Mouse (Mus musculus): Measurements from ENCODE around the gene Tmem116. TPM values are rescaled to one million over a fixed set of nuclear protein-coding genes. Genes with fewer than 3 reads are reported as not detected.

Tmem116 gene
- total and polyA plus RNA-seq, 2 experiments from 2014 or later = 0.66 to 2.5 TPM

GRCm38 (mm10) chr5:121547084-121547483 lies 95.4 kb downstream of the Tmem116 start:
- Histone ChIP-seq H3K4me1 (ENCODE audit: insufficient read depth, low read length) (peaks cover 12% of the 10 kb centered on the region), H3K9ac (replicated peaks; ENCODE audit: low read length, poor library complexity, severe bottlenecking) (no peak overlapping the region), H3K27me3 (ENCODE audit: insufficient read depth, low read length) (no peaks in the 10 kb centered on the region), H3K9me3 (ENCODE audit: low read length) (no peaks in the 10 kb centered on the region), H3K4me2 (ENCODE audit: low read depth, low read length, poor library complexity, severe bottlenecking) (no peak overlapping the region), H3K4me3 (ENCODE audit: low read depth, low read length) (no peak overlapping the region; the same call in 1 of the 2 replicates), H3K36me3 (ENCODE audit: insufficient read depth, low read length) (no peaks in the 10 kb centered on the region), H3K27ac (ENCODE audit: low read depth, low read length) (no peak overlapping the region)
- DNase-seq (ENCODE audit: low spot score) (no peak), ATAC-seq (ENCODE audit: low FRiP score) (no peak)
- WGBS = 93% methylated on average over 3 of the region's 3 CpGs
- TF ChIP-seq CTCF (IDR thresholded peaks at IDR 0.05) = no peak

GRCm38 (mm10) chr5:121549196-121549595 lies 97.5 kb downstream of the Tmem116 start:
- WGBS = 86% methylated on average over 7 of the region's 7 CpGs

GRCm38 (mm10) chr5:121562436-121562835 lies 110.7 kb downstream of the Tmem116 start:
- Histone ChIP-seq H3K4me3 (ENCODE audit: low read depth, low read length) (no peak overlapping the region), H3K4me1 (ENCODE audit: insufficient read depth, low read length) (no peaks in the 10 kb centered on the region), H3K9me3 (ENCODE audit: low read length) (no peaks in the 10 kb centered on the region), H3K9ac (replicated peaks; ENCODE audit: low read length, poor library complexity, severe bottlenecking) (no peak overlapping the region), H3K36me3 (ENCODE audit: insufficient read depth, low read length) (no peaks in the 10 kb centered on the region), H3K4me2 (ENCODE audit: low read depth, low read length, poor library complexity, severe bottlenecking) (no peak overlapping the region), H3K27ac (ENCODE audit: low read depth, low read length) (no peak overlapping the region), H3K27me3 (ENCODE audit: insufficient read depth, low read length) (no peaks in the 10 kb centered on the region)
- no peak for DNase-seq (ENCODE audit: low spot score)
- 91% methylated on average over 3 of the region's 3 CpGs for WGBS
- no peak for TF ChIP-seq CTCF (IDR thresholded peaks at IDR 0.05)
- ATAC-seq (ENCODE audit: low FRiP score) = no peak

More at GRCm38 (mm10) chr5:121549196-121549595, 97.5 kb downstream of the Tmem116 start:
- H3K9ac ChIP-seq (replicated peaks; ENCODE audit: low read length, poor library complexity, severe bottlenecking) = no peak overlapping the region
- no peak overlapping the region for H3K4me3 ChIP-seq (ENCODE audit: low read depth, low read length)
- H3K36me3 ChIP-seq (ENCODE audit: insufficient read depth, low read length) = no peaks in the 10 kb centered on the region
- H3K9me3 ChIP-seq (ENCODE audit: low read length) = no peaks in the 10 kb centered on the region
- H3K4me1 ChIP-seq (ENCODE audit: insufficient read depth, low read length) = peaks cover 11% of the 10 kb centered on the region
- no peak for TF ChIP-seq CTCF (IDR thresholded peaks at IDR 0.05)
- H3K27me3 ChIP-seq (ENCODE audit: insufficient read depth, low read length) = no peaks in the 10 kb centered on the region
- no peak overlapping the region for H3K4me2 ChIP-seq (ENCODE audit: low read depth, low read length, poor library complexity, severe bottlenecking)
- no peak overlapping the region for H3K27ac ChIP-seq (ENCODE audit: low read depth, low read length)
- DNase-seq (ENCODE audit: low spot score) = no peak
- ATAC-seq (ENCODE audit: low FRiP score) = no peak

- Histone ChIP-seq H3K27me3 (ENCODE audit: insufficient read depth, low read length) (no peaks in the 10 kb centered on the region), H3K9me3 (ENCODE audit: low read length) (no peaks in the 10 kb centered on the region), H3K4me3 (ENCODE audit: low read depth, low read length) (no peak overlapping the region), H3K4me1 (ENCODE audit: insufficient read depth, low read length) (no peaks in the 10 kb centered on the region), H3K36me3 (ENCODE audit: insufficient read depth, low read length) (peaks cover 6% of the 10 kb centered on the region; the same call in 1 of the 2 replicates), H3K9ac (replicated peaks; ENCODE audit: low read length, poor library complexity, severe bottlenecking) (no peak overlapping the region), H3K4me2 (ENCODE audit: low read depth, low read length, poor library complexity, severe bottlenecking) (0 out of 2 replicates have a peak overlapping the region, but pooled peaks have one; percentile 7), H3K27ac (ENCODE audit: low read depth, low read length) (no peak overlapping the region)
- no peak for ATAC-seq (ENCODE audit: low FRiP score)
- TF ChIP-seq CTCF (IDR thresholded peaks at IDR 0.05) = peak; percentile 88
- 9% methylated on average over 11 of the region's 11 CpGs for WGBS
- peak; percentile 85 for DNase-seq (ENCODE audit: low spot score)
Observed at GRCm38 (mm10) chr5:121564468-121564895, 112.8 kb downstream of the Tmem116 start.

GRCm38 (mm10) chr5:121566035-121566681 lies 114.5 kb downstream of the Tmem116 start:
- no peak overlapping the region for H3K4me3 ChIP-seq (ENCODE audit: low read depth, low read length)
- TF ChIP-seq CTCF (IDR thresholded peaks at IDR 0.05) = no peak
- H3K27ac ChIP-seq (ENCODE audit: low read depth, low read length) = no peak overlapping the region
- H3K4me1 ChIP-seq (ENCODE audit: insufficient read depth, low read length) = no peaks in the 10 kb centered on the region
- no peaks in the 10 kb centered on the region for H3K27me3 ChIP-seq (ENCODE audit: insufficient read depth, low read length)
- no peaks in the 10 kb centered on the region for H3K9me3 ChIP-seq (ENCODE audit: low read length)
- no peak overlapping the region for H3K4me2 ChIP-seq (ENCODE audit: low read depth, low read length, poor library complexity, severe bottlenecking)
- no peak overlapping the region for H3K9ac ChIP-seq (replicated peaks; ENCODE audit: low read length, poor library complexity, severe bottlenecking)
- WGBS = 92% methylated on average over 16 of the region's 16 CpGs
- DNase-seq (ENCODE audit: low spot score) (no peak), ATAC-seq (ENCODE audit: low FRiP score) (no peak)
- peaks cover 16% of the 10 kb centered on the region; the same call in 1 of the 2 replicates for H3K36me3 ChIP-seq (ENCODE audit: insufficient read depth, low read length)

GRCm38 (mm10) chr5:121569881-121570420 lies 118.3 kb downstream of the Tmem116 start:
- Histone ChIP-seq H3K4me2 (ENCODE audit: low read depth, low read length, poor library complexity, severe bottlenecking) (no peak overlapping the region), H3K9ac (replicated peaks; ENCODE audit: low read length, poor library complexity, severe bottlenecking) (no peak overlapping the region), H3K4me3 (ENCODE audit: low read depth, low read length) (no peak overlapping the region), H3K27me3 (ENCODE audit: insufficient read depth, low read length) (no peaks in the 10 kb centered on the region), H3K9me3 (ENCODE audit: low read length) (no peaks in the 10 kb centered on the region), H3K36me3 (ENCODE audit: insufficient read depth, low read length) (peaks cover 37% of the 10 kb centered on the region), H3K4me1 (ENCODE audit: insufficient read depth, low read length) (no peaks in the 10 kb centered on the region), H3K27ac (ENCODE audit: low read depth, low read length) (no peak overlapping the region)
- 69% methylated on average over 8 of the region's 9 CpGs for WGBS
- TF ChIP-seq CTCF (IDR thresholded peaks at IDR 0.05) = no peak
- DNase-seq (ENCODE audit: low spot score) (no peak), ATAC-seq (ENCODE audit: low FRiP score) (no peak)
